Mouse (Mus musculus) fat pad, adult 2 months (tissue): ENCODE results near the gene Msi2.

Experiments
- DNase-seq: peaks from one replicate; pipeline ENCODE4 v3.0.0-alpha.2; 2011; ENCODE audit warnings: low read depth, low spot score; ENCODE audit errors: extremely low read depth

The Msi2 gene

GRCm38 (mm10) chr11:88492585-88492984 lies 225.7 kb downstream of the Msi2 start:
- no peak for DNase-seq

DNA sequence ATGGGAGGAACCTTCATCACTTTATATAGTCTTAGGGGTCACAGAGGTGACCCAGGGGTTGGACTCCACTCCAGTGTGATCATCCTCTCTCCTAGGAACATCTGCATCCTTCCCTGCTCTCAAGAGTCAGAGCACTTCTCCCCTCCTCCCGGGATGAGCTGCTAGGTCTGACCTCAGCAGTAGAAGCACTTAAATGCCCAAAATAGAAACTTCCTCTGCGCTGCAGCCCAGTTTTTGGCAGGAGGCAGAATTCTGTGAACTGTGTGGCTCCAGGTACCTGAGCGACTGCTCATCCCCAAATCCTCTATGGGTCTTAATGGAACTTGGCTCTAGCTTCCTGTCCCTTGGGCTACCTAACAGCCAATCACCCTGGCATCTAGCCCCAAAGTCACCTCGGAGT lies 228.3 kb downstream of the Msi2 start:
- DNase-seq, result no peak

DNA sequence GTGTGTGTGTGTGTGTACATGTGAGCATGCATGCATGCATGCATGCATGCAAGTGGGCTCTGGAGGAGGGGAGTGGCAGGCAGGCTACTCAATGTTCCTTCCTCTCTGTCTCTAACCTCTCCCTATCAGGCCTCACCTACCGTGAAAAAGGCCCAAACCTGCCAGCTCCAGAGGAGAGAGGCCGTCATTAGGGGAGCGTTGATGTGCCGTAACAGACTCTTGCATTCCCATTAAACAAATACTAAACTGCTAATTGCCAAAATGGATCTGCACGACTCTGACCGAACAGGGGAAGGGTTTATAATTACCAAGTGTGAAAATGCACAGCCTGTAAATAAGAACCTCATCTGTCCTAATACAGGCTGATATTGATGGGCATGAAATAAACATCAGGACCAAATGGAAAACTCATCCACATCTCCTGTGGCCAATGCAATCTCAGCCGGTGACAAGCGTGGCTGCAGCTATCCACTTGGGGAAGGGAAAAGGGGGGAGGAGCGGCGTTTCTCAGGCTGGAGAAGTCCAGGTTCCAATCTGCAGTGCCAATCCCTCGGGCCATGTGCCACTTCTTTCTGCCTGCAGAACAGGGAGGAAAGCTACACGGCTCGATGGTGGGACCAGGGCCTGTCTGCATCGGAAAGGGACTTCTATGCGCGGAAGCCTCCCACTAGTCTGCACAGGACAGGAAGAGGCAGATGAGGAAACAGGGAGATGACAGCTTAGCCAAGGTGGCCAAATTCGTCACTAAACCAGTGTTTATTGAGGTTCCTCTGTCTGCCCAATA lies 229.2 kb downstream of the Msi2 start:
- no peak for DNase-seq

DNA sequence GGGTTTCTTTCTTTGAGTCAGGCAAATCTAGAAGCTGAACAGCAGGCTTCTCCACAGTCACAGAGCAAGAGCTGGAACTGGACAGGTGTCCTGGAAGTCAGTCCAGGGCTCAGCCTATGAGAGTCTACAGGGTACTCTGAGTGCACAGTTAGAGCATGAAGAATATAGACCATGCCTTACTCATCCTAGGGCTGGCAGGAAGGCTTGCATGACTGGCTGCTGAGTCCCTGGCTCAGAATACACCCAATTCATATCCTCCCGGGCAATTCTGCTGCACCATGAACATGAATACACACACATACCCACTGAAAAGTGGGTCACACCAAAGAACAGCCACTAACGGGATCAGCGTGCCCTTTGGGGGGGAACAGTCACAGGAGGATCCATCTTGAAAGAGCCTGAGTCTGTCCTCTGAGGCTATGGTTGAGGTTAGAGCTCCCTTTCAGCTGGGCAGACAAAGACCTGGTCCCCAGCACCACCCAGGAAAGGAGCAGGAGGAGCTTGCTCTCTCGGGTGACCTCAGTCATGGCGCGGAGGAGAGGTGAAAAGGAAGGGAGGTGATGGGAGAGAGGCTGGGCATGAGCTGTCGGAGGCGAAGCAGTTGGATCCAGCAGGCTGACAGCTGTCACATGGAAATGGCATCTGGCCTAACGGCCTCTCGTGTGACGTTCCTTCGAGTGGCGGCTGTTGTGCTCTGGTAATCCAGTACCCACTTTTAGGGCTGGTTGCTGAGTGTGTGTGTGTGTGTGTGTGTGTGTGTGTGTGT lies 230.0 kb downstream of the Msi2 start:
- DNase-seq, result no peak

GRCm38 (mm10) chr11:88485987-88486386 lies 232.3 kb downstream of the Msi2 start:
- DNase-seq, result no peak

DNA sequence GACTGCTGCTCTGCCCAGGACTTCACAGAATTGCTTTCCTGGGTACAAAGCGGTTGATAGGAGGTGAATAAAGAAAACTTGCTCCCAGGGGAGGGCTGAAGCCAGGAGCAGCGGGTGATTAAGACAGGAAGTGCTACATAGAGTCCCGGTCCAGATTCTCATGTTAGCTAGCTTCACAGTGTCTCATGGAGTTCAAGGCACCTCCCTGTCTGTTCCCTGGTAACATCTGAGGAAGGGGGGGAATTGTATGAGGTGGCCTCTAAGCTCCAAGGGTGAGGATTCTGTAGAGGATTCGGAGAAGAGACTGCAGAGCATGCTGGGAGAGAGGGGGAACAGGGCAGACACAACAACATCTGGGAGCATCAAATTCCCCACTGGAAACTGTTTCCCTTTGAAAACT lies 233.2 kb downstream of the Msi2 start:
- no peak for DNase-seq

- DNase-seq, result no peak
Measured at GRCm38 (mm10) chr11:88484047-88484446, 234.3 kb downstream of the Msi2 start.

DNA sequence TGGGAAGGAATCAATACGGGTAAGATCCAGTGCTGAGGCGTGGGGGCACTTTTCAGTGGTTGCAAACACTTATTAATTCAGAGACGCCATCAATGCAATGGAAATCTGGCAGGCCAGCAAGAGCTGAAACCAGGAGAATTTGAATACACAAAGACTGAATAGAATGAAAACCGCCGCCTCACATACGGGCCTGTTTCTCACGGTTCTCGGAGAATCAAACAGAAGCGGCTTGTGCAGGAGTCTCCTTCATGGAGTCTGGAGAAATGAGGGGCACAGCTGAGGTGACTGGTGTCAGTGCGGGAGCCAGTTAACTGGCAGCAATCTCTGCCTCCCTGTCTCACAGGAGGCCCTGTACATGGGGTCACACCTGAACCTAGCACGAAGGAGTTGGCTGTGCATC lies 235.7 kb downstream of the Msi2 start:
- DNase-seq, result no peak

DNA sequence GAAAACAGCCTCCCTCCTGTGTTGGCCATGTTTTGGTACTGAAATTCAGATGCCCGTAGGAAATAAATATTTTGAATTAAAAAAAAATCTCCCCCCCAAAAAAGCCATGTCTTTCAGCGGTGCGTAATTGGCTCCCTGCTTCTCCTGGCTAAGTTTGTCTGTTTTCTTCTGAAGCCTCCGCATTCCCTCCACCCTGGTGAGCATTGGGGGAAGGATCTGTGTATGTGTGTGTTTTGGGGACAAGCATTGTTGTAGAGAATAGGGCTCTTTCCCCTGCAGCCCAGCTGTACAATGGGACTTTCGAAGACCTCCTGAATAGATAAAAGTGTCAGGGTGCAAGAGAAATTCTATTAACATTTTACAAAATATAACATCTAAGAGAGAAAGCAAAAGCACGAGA lies 236.1 kb downstream of the Msi2 start:
- no peak for DNase-seq

DNA sequence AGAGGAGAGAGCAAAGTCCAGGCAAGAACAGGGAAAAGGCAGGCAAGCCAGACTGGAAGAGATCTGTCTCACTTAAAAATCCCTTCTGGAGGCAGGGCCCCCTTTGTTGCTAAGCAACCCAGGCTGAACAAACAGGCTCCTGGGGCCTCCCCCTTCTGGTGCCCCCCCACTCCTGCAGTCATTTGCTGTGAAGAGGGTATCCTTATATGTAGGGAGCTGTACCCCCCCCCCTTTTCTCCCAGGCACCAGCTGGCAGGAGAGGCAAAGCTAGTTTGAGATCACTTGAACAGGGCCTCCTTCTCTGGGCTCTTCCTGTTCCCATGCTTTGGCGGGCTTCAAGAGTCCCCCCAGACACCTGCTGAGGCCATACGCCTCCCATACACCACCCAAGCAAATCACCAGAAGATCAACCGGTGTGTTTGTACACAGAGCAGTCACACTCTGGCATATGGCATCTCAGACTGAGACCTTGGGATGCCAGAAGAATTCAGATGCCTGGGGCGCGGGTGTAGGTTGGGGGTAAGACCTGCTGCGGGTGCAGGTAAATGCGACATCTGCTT lies 236.6 kb downstream of the Msi2 start:
- DNase-seq, result no peak

- DNase-seq, result no peak
Measured at GRCm38 (mm10) chr11:88481092-88481601, 237.2 kb downstream of the Msi2 start.

DNA sequence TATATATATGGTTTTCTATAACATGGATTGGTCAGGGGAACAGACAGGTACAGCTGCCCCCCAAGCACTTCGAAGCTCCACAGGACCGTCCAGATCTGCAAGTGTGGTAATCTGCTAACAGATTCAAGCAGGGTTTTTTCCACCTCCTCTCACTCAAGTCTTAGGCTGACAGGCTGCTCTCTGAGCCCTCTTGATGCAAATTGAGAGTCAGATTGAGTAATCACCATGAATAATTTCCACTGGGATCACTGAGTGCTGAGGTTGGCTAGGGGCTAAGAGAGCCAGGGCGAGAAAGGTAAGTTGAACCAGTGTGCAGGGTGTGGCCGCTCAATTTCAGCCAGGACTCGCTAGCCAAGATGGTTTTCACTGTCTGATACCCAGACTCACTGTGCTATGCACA lies 238.8 kb downstream of the Msi2 start:
- DNase-seq, result peak; percentile 23

GRCm38 (mm10) chr11:88474889-88475440 lies 243.3 kb downstream of the Msi2 start:
- DNase-seq, result no peak

DNA sequence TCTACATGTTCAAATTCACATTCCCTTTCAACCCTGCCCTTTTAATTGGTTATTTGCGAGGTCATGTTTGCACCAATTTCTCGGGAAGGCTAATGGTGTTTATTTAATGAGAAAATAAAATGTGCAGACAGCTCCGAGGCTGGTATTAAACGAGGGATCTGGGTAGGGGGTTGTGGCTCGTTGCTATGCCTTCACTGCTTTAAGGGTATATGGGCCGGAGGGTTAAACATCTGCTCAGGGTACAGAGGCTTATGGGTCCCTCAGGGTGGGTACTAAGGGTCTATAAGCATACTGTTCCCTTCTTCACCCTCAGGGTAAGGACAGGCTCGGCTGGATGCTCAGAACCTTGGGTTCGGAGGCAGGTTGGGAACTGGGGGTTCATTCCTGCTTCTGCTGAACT lies 245.6 kb downstream of the Msi2 start:
- no peak for DNase-seq

DNA sequence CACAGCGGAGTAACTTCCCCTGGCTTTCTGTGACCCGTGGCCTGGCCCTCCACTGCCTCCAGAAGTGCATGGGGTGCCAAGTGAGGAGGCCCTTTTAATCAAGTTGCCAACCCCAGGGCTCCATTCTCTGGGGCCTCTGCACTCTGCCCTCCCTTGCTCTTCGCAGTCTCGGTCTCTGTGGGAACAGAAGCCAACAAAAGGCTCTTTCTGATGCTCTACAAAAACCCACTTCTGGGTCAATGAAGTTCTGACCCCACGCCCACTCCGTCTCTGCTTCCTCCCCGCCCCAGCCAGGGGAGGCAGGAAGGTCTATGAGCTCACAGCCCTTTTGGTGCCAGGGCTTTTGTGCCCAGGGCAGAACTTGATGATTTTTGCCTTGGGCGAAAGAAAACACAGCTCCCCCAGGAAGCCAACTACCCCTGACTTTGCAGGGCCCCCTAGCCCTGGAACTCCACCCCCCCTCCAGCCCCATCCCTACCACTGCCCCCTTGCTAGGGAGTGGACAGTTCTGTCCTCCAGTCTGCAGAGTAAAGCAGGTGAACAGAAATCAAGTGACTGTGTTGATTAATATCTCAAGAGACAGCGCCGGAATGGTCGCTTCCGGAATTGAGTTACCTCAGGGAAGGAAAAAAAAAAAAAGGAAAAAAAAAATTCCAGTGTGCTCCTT lies 246.2 kb downstream of the Msi2 start:
- DNase-seq, result no peak

DNA sequence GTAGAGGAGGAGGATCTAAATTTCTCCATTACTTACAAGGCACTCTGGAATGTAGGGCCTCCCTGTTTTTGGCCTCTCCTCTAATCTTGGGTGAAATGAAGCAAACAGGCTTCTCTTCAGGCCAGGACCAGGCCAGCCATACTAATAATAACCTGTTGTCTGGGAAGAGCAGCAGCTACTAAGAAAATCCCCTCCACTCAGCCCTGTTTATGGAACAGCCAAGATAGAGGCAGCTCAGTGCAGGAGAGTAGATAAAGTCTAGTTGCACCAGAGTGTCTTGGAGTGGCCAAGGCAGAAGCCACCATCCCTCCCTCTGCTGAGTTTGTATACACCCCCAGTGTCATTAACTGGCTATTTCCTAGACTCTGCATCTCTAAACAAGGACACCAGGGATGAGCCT lies 247.7 kb downstream of the Msi2 start:
- no peak for DNase-seq

GRCm38 (mm10) chr11:88468996-88469395 lies 249.3 kb downstream of the Msi2 start:
- no peak for DNase-seq

DNA sequence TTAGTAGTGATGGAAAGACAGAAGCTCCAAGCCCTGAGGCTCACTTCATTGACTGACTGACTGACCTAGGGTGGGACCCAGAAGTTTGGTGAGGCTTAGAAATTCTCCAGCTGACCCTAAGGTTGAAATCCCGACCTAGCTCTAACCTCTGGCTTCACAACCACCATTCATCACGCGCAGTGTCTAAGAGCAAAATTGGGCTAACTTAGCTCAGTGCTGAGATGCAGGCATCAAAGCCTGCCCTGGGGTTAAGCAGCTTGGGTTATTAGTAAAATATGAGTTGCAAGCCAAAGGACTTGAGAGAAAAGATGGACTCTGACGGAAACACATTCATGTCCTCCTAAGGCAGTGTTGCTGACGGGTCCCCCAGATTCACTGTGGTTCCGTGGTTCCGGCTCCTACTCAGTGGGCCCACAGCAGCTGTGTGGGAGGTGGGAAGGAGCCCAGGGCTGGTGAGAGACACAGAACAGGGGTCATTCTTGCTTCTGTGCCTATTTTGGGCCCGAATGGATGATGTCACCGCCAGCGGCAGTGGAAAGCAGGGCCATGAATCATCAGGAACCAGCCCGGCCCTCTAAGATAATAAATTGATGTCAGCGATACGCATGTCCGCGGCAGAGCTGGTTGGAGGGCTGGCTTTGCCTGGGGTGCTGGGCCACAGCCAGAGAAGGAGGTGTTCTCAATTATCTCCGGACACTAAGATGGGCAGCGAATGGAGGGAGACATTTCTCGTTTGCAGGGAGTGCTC lies 250.6 kb downstream of the Msi2 start:
- DNase-seq, result no peak

- no peak for DNase-seq
Measured at GRCm38 (mm10) chr11:88463951-88464350, 254.4 kb downstream of the Msi2 start.

DNA sequence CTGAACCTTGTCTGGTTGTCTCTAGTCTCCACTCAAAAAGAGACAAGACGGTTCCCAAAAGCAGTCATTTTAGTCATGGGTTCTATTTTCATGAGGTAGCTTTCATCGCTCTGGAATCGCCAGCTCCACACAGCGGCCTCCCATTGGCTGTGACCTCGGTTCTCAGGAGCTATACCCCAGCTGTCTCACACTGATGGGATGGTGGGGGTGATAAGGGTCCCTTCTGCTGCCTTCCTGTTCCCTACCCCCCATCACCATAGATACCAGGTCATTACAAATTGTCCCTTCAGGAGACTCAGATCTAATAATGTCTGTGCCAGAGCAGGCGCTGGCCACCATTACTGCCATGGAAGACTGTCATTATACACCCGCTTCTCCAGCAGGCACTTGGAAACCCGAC lies 255.5 kb downstream of the Msi2 start:
- no peak for DNase-seq
